Mouse (Mus musculus): ENCODE data around the gene Dhps.
"Not testable (repeated sequence)": the region's sequence is repeated elsewhere in the genome, so short reads cannot be mapped to it uniquely, and the experiment has no call there.

Dhps gene

GRCm38 (mm10) chr8:85091526-85092090 lies 20.1 kb downstream of the Dhps start:
- in situ Hi-C loops (cut with MboI; ENCODE audit: low sequenced_read_pairs): no loop called here

- in situ Hi-C loops (cut with MboI; ENCODE audit: low sequenced_read_pairs): no loop called here
Observed at GRCm38 (mm10) chr8:85095051-85095450, 23.5 kb downstream of the Dhps start.

- in situ Hi-C loops (cut with MboI; ENCODE audit: low sequenced_read_pairs): no loop called here
Observed at GRCm38 (mm10) chr8:85095566-85095965, 24.0 kb downstream of the Dhps start.

- in situ Hi-C loops (cut with MboI; ENCODE audit: low sequenced_read_pairs): no loop called here
Observed at GRCm38 (mm10) chr8:85096196-85096595, 24.6 kb downstream of the Dhps start.

- in situ Hi-C loops (cut with MboI; ENCODE audit: low sequenced_read_pairs): no loop called here
Observed at GRCm38 (mm10) chr8:85096850-85097249, 25.3 kb downstream of the Dhps start.

GRCm38 (mm10) chr8:85100076-85100665 lies 28.6 kb downstream of the Dhps start:
- in situ Hi-C loops (cut with MboI; ENCODE audit: low sequenced_read_pairs): no loop called here

GRCm38 (mm10) chr8:85113241-85113640 lies 41.7 kb downstream of the Dhps start:
- in situ Hi-C loops (cut with MboI; ENCODE audit: low sequenced_read_pairs): no loop called here

- in situ Hi-C loops (cut with MboI; ENCODE audit: low sequenced_read_pairs): no loop called here
Observed at GRCm38 (mm10) chr8:85115501-85115900, 43.9 kb downstream of the Dhps start.

GRCm38 (mm10) chr8:85116984-85117383 lies 45.4 kb downstream of the Dhps start:
- in situ Hi-C loops (cut with MboI; ENCODE audit: low sequenced_read_pairs): no loop called here

GRCm38 (mm10) chr8:85119052-85119981 lies 47.8 kb downstream of the Dhps start:
- in situ Hi-C loops (cut with MboI; ENCODE audit: low sequenced_read_pairs): no loop called here

- in situ Hi-C loops (cut with MboI; ENCODE audit: low sequenced_read_pairs): not testable (repeated sequence)
Observed at GRCm38 (mm10) chr8:85120251-85120650, 48.7 kb downstream of the Dhps start.

- in situ Hi-C loops (cut with MboI; ENCODE audit: low sequenced_read_pairs): no loop called here
Observed at GRCm38 (mm10) chr8:85122995-85123394, 51.4 kb downstream of the Dhps start, which contains the start of gene Zfp791. Gene Zfp791, minus strand, starts transcription at chr8:85123095.

- in situ Hi-C loops (cut with MboI; ENCODE audit: low sequenced_read_pairs): no loop called here
Observed at GRCm38 (mm10) chr8:85123691-85124090, 52.1 kb downstream of the Dhps start.
